Mouse (Mus musculus) midbrain, embryonic 11.5 days (tissue): ENCODE results near the gene Arl6. TPM values are rescaled to one million over a fixed set of nuclear protein-coding genes. Genes with fewer than 3 reads are reported as not detected.

Source experiments
- ATAC-seq: fragments of 200-750 bp; cut with Nextera tagmentation; 2 replicates; pipeline ENCODE4 v1.8.0; 2017; ENCODE audit warnings: moderate TSS enrichment, moderate library complexity; ENCODE audit not compliant: low FRiP score
- DNase-seq: peaks from one replicate; pipeline ENCODE4 v3.0.0; 2015; ENCODE audit warnings: low spot score; ENCODE audit errors: missing footprints
- H3K27ac ChIP-seq: fragments of 300-500 bp; sonication (generic); 2 replicates; pipeline ENCODE4 v1.5.1; 2014; ENCODE audit warnings: low read depth, low read length
- H3K27me3 ChIP-seq: fragments of 300-500 bp; sonication (generic); 2 replicates; pipeline ENCODE4 v1.6.1; 2014; ENCODE audit warnings: mild to moderate bottlenecking, low read length, moderate library complexity, mixed read lengths; ENCODE audit not compliant: control insufficient read depth, insufficient read depth
- H3K36me3 ChIP-seq: fragments of 300-500 bp; sonication (generic); 2 replicates; pipeline ENCODE4 v1.6.1; 2014; ENCODE audit warnings: mild to moderate bottlenecking, low read length, moderate library complexity, mixed read lengths; ENCODE audit not compliant: control insufficient read depth, insufficient read depth
- H3K4me1 ChIP-seq: fragments of 300-500 bp; sonication (generic); 2 replicates; pipeline ENCODE4 v1.6.1; 2014; ENCODE audit warnings: low read length; ENCODE audit not compliant: control insufficient read depth, insufficient read depth
- H3K4me2 ChIP-seq: fragments of 300-500 bp; sonication (generic); 2 replicates; pipeline ENCODE4 v1.6.1; 2014; ENCODE audit warnings: mild to moderate bottlenecking, moderate library complexity
- H3K4me3 ChIP-seq: fragments of 300-500 bp; sonication (generic); 2 replicates; pipeline ENCODE4 v1.5.1; 2014; ENCODE audit warnings: low read depth, low read length
- H3K9ac ChIP-seq: fragments of 300-500 bp; sonication (generic); 2 replicates; pipeline ENCODE4 v1.6.1; 2014; ENCODE audit warnings: low read length
- H3K9me3 ChIP-seq: fragments of 300-500 bp; sonication (generic); 2 replicates; pipeline ENCODE4 v1.6.1; 2016; ENCODE audit warnings: low read length; ENCODE audit not compliant: control insufficient read depth
- WGBS: fragments of 180-500 bp; shearing (Covaris S2); extraction: QIAGEN DNeasy Blood & Tissue Kit; methylation state at CpG from one replicate; pipeline ENCODE4 v1.1.7; 2014; 5-methylcytosine and 5-hydroxymethylcytosine counted together
- polyA plus RNA-seq: library from polyadenylated mRNA; unstranded; fragments of >200 nt; fragmentation: Nextera tagmentation; extraction: Ambion mirVana; gene quantifications from 2 replicates; pipeline ENCODE4 v1.2.1, GENCODE M21; 2014

Gene Arl6
- polyA plus RNA-seq, 1 experiment from 2014 or later: 56.7 TPM

DNA sequence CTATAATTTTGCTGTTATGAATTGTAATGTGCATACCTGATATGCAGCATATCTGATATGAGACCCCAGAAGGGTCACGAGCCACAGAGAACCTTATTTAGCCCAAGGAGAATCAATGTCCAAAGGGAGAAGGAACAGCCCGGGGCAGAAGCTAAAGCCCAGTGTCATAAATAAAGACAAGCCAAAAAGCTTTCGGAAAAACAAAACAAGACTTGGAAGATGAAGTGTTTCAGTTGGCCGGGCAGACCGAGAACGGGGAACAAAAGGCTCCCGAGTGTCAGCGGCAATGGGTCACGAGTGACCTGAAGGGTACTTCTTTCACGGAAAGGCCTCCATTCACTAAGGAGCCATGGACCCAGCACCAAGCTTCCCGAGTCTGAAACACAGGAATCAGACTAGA is 65.2 kb downstream of the Arl6 start:
- WGBS: 87% methylated on average over 11 of the region's 11 CpGs
- H3K36me3 ChIP-seq: no peaks in the 10 kb centered on the region
- no peaks in the 10 kb centered on the region for H3K27me3 ChIP-seq
- no peak overlapping the region for H3K9ac ChIP-seq
- H3K4me1 ChIP-seq: no peaks in the 10 kb centered on the region
- H3K4me2 ChIP-seq: no peak overlapping the region
- DNase-seq (no peak), ATAC-seq (no peak)
- H3K4me3 ChIP-seq: no peak overlapping the region
- H3K27ac ChIP-seq: no peak overlapping the region
- no peaks in the 10 kb centered on the region for H3K9me3 ChIP-seq

- ATAC-seq (no peak), DNase-seq (no peak)
- Histone ChIP-seq H3K4me3 (no peak overlapping the region), H3K36me3 (no peaks in the 10 kb centered on the region), H3K4me1 (no peaks in the 10 kb centered on the region), H3K4me2 (no peak overlapping the region), H3K27me3 (no peaks in the 10 kb centered on the region), H3K9me3 (no peaks in the 10 kb centered on the region), H3K27ac (no peak overlapping the region), H3K9ac (no peak overlapping the region)
- 93% methylated on average over 3 of the region's 3 CpGs for WGBS
Measured at GRCm38 (mm10) chr16:59572685-59573084, 66.5 kb downstream of the Arl6 start.

GRCm38 (mm10) chr16:59570807-59571206 is 68.4 kb downstream of the Arl6 start:
- H3K4me2 ChIP-seq: no peak overlapping the region
- no peak for DNase-seq
- no peaks in the 10 kb centered on the region for H3K36me3 ChIP-seq
- H3K27me3 ChIP-seq: no peaks in the 10 kb centered on the region
- no peaks in the 10 kb centered on the region for H3K4me1 ChIP-seq
- 90% methylated on average over 8 of the region's 8 CpGs for WGBS
- H3K27ac ChIP-seq: no peak overlapping the region
- H3K9ac ChIP-seq: no peak overlapping the region
- no peak overlapping the region for H3K4me3 ChIP-seq
- no peak for ATAC-seq
- H3K9me3 ChIP-seq: no peaks in the 10 kb centered on the region

GRCm38 (mm10) chr16:59569837-59570236 is 69.4 kb downstream of the Arl6 start:
- Histone ChIP-seq H3K27ac (no peak overlapping the region), H3K4me2 (no peak overlapping the region), H3K27me3 (no peaks in the 10 kb centered on the region), H3K4me1 (no peaks in the 10 kb centered on the region), H3K9me3 (no peaks in the 10 kb centered on the region), H3K36me3 (no peaks in the 10 kb centered on the region; the same call in 1 of the 2 replicates), H3K4me3 (no peak overlapping the region), H3K9ac (no peak overlapping the region)
- DNase-seq (no peak), ATAC-seq (no peak)
- WGBS: 89% methylated on average over 8 of the region's 8 CpGs

GRCm38 (mm10) chr16:59567721-59568381 is 71.3 kb downstream of the Arl6 start:
- Histone ChIP-seq H3K27me3 (no peaks in the 10 kb centered on the region), H3K27ac (no peak overlapping the region), H3K36me3 (no peaks in the 10 kb centered on the region; the same call in 1 of the 2 replicates), H3K4me2 (no peak overlapping the region), H3K9ac (no peak overlapping the region), H3K4me1 (no peaks in the 10 kb centered on the region), H3K4me3 (no peak overlapping the region), H3K9me3 (no peaks in the 10 kb centered on the region)
- WGBS: 66% methylated on average over 8 of the region's 10 CpGs
- ATAC-seq (no peak), DNase-seq (no peak)

GRCm38 (mm10) chr16:59566437-59566836 is 72.8 kb downstream of the Arl6 start:
- H3K27ac ChIP-seq: no peak overlapping the region
- H3K9me3 ChIP-seq: no peaks in the 10 kb centered on the region
- no peak overlapping the region for H3K4me3 ChIP-seq
- no peaks in the 10 kb centered on the region for H3K4me1 ChIP-seq
- no peaks in the 10 kb centered on the region; the same call in 1 of the 2 replicates for H3K36me3 ChIP-seq
- H3K4me2 ChIP-seq: no peak overlapping the region
- H3K27me3 ChIP-seq: no peaks in the 10 kb centered on the region
- ATAC-seq (no peak), DNase-seq (no peak)
- H3K9ac ChIP-seq: no peak overlapping the region
- WGBS: 90% methylated on average over 4 of the region's 4 CpGs

GRCm38 (mm10) chr16:59565631-59566030 is 73.6 kb downstream of the Arl6 start:
- Histone ChIP-seq H3K36me3 (no peaks in the 10 kb centered on the region; the same call in 1 of the 2 replicates), H3K4me2 (no peak overlapping the region), H3K9ac (no peak overlapping the region), H3K4me1 (no peaks in the 10 kb centered on the region), H3K4me3 (no peak overlapping the region), H3K27ac (no peak overlapping the region), H3K27me3 (no peaks in the 10 kb centered on the region), H3K9me3 (no peaks in the 10 kb centered on the region)
- 56% methylated on average over 2 of the region's 2 CpGs for WGBS
- DNase-seq (no peak), ATAC-seq (no peak)

- no peak overlapping the region for H3K27ac ChIP-seq
- H3K9me3 ChIP-seq: no peaks in the 10 kb centered on the region
- no peaks in the 10 kb centered on the region for H3K27me3 ChIP-seq
- ATAC-seq (no peak), DNase-seq (no peak)
- H3K36me3 ChIP-seq: no peaks in the 10 kb centered on the region; the same call in 1 of the 2 replicates
- H3K9ac ChIP-seq: no peak overlapping the region
- H3K4me3 ChIP-seq: no peak overlapping the region
- H3K4me1 ChIP-seq: no peaks in the 10 kb centered on the region
- H3K4me2 ChIP-seq: no peak overlapping the region
- WGBS: 80% methylated on average over 5 of the region's 5 CpGs
Measured at GRCm38 (mm10) chr16:59564025-59564424, 75.2 kb downstream of the Arl6 start.
